Mouse (Mus musculus) fibroblast of lung, adult 2 months (primary cell): ENCODE measurements around the gene Snx13.

Source experiments
- DNase-seq: peaks from one replicate; pipeline ENCODE4 v3.0.0-alpha.2; 2011; ENCODE audit warnings: low read depth

The Snx13 gene

GRCm38 (mm10) chr12:35046999-35047319 is at the start of gene Snx13:
Snx13 (plus strand) TSS chr12:35047186.
- DNase-seq = no peak

- peak; percentile 36 for DNase-seq
These were observed 49.3 kb upstream of the Snx13 start for GRCm38 (mm10) chr12:34997597-34998182.

- DNase-seq = no peak
These were observed 48.1 kb upstream of the Snx13 start for GRCm38 (mm10) chr12:34998778-34999467.

GRCm38 (mm10) chr12:35000323-35000722 is 46.7 kb upstream of the Snx13 start:
- peak; percentile 46 for DNase-seq

- DNase-seq = no peak
These were observed 41.2 kb upstream of the Snx13 start for GRCm38 (mm10) chr12:35005748-35006147.

- no peak for DNase-seq
These were observed 39.1 kb upstream of the Snx13 start for GRCm38 (mm10) chr12:35007851-35008250.

- DNase-seq = no peak
These were observed 38.4 kb upstream of the Snx13 start for GRCm38 (mm10) chr12:35008340-35009137.

GRCm38 (mm10) chr12:35011462-35011861 is 35.5 kb upstream of the Snx13 start:
- no peak for DNase-seq

- no peak for DNase-seq
These were observed 33.0 kb upstream of the Snx13 start for GRCm38 (mm10) chr12:35013950-35014349.

- no peak for DNase-seq
These were observed 30.9 kb upstream of the Snx13 start for GRCm38 (mm10) chr12:35016056-35016455.

- DNase-seq = no peak
These were observed 30.3 kb upstream of the Snx13 start for GRCm38 (mm10) chr12:35016481-35017250.

GRCm38 (mm10) chr12:35018679-35019237 is 28.2 kb upstream of the Snx13 start:
- no peak for DNase-seq

- DNase-seq = no peak
These were observed 25.7 kb upstream of the Snx13 start for GRCm38 (mm10) chr12:35021285-35021684.

- no peak for DNase-seq
These were observed 24.9 kb upstream of the Snx13 start for GRCm38 (mm10) chr12:35022066-35022465.

- DNase-seq = no peak
These were observed 21.0 kb upstream of the Snx13 start for GRCm38 (mm10) chr12:35025916-35026432.

GRCm38 (mm10) chr12:35027533-35027932 is 19.5 kb upstream of the Snx13 start:
- no peak for DNase-seq

GRCm38 (mm10) chr12:35038668-35039570 is 8.1 kb upstream of the Snx13 start:
- no peak for DNase-seq

- DNase-seq = no peak
These were observed 7.4 kb upstream of the Snx13 start for GRCm38 (mm10) chr12:35039571-35039936.

GRCm38 (mm10) chr12:35041964-35042363 is 5.0 kb upstream of the Snx13 start:
- no peak for DNase-seq

- no peak for DNase-seq
These were observed 532 bp upstream of the Snx13 start for GRCm38 (mm10) chr12:35046310-35046998.
